Mouse (Mus musculus): Measurements from ENCODE around the gene Hvcn1. TPM values are rescaled to one million over a fixed set of nuclear protein-coding genes. Genes with fewer than 3 reads are reported as not detected.

Gene Hvcn1
- total RNA-seq, 2 experiments from 2014 or later: 0.84 to 1.2 TPM

DNA sequence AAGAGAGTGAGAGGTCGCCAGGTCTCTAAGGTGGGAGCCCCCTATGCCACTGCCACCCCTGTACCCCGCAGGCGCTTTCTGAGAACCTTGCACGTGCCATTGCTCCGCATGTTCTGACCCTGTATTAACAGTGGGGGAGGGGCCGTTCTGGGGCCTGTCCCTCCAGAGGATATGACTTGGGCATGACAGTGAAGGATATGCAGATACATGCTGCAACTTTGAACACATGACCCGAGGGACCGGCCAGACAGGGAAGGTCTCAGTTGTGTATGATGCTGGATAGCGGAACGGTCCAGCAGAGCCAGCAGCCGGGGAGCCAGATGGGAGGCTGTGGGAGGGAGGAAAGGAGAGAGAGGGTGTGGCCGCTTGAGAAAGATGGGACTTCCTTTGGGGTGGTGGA, 27.1 kb downstream of the Hvcn1 start:
- DNase-seq: peak; percentile 28
- intact Hi-C loops (cut with DNase I): no loop called here

DNA sequence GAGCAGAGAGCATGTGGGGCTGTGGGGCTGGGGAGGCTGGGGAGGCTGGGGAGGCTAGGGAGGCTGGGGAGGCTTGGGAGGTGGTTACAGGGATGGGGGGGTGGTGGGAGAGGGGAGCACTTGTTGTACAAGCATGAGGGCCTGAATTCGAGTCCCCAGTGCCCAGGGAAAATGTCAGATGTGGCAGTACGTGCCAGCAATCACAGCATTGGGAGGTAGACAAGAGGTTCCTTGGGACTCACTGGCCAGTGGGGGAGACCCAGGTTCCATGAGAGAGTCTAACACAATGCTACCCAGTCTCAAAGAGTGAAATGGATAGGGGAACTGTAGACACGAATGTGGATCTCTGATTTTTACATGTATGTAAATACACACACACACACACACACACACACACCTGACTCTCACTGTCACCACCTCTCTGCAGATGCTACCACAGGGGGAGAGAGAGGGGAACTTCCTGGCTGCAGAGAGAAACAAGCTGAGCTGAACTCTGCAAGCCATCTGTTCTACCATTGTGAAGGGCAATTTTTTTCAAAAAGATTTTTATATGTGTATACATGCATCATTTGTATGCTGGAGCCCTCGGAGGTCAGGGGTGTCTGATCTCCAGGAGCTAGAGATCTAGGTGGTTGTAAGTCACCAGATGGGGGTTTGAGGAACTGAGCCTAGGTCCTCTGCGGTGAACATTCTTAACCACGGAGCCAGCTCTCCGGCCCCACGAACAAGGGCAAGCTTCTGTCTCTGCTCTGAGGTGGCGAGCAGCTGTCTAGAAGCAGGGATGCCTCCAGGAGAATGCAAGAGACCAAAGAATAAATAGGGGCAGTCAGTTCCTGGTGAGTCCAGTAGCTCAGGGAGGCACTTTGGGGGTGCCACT, 28.0 kb downstream of the Hvcn1 start:
- intact Hi-C loops (cut with DNase I): no loop called here

DNA sequence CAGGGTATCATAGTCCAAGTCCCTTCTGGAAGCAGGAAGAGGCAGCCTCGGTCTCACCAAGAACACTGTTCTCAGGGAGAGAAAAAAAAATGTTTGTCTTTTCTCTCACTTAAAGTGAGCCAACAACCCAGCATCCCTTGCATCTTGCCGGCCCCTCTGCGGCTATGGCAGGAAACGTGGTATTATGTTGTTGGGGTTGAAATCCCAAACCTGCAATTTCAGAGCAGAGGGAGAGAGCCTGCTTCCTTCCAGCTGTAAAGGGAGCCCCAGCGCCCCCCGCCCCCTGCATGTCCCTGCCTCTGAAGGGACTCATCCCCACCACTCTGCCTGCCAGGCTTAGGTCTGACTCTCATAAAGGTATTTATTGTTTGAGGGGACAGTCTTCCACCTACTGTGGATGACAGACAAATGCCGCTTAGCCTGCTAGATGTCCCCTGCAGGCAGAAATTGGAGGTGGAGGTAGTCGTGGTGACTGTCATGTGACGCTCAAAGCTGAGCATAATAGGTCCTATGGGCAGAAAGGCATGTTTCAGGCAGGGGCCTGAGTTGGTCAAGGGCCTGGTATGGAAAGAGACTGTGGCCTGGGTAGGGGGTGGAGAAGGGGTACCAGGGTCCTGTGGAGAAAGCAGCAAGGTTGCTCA, 28.7 kb downstream of the Hvcn1 start:
- no peak for DNase-seq
- intact Hi-C loops (cut with DNase I): no loop called here

More for the DNA sequence above, 28.0 kb downstream of the Hvcn1 start:
- DNase-seq: no peak

DNA sequence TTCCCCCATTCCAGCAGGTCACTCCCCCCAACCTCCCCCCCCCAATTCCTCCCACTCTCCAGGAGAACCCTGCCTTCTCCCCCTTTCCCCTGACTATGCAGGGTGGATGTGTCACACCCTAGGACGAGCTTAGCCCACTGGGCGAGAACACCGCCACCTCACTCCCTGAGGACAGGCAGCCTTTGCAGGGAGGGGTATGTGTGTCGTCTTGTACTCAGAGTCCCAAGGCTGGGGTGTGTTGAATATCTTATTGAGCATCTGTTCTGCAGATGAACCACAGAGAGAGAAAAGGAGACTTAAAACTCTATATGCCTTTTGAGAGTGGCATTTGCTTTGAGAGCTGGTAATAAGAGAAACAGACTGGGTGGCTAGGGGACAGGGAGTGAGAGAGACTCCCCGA, 30.6 kb downstream of the Hvcn1 start:
- intact Hi-C loops (cut with DNase I): no loop called here
- no peak for DNase-seq

DNA sequence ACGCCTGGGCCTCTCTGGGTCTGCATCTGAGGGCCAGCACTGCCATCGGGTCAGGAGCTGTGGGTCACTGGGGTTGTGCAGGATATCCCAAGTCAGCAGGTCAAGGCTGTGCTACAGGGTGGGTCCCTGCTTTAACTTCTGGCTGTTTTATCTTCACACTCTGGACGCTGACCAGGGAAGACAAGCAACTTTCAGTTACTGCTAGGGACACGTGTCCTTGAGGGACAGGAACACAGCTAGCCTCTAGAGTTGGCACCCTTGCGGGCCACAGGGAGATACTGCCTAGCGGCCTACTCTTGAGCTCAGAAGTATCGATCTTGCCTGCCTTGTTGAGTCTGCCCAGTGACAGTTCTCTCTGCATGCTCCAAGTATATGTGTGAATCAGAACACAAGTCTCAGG, 33.0 kb downstream of the Hvcn1 start:
- intact Hi-C loops (cut with DNase I): loop anchor here (2.0 kb wide), 1 partner anchor 21 kb away; no protein-coding TSS in a partner anchor
- DNase-seq: no peak

DNA sequence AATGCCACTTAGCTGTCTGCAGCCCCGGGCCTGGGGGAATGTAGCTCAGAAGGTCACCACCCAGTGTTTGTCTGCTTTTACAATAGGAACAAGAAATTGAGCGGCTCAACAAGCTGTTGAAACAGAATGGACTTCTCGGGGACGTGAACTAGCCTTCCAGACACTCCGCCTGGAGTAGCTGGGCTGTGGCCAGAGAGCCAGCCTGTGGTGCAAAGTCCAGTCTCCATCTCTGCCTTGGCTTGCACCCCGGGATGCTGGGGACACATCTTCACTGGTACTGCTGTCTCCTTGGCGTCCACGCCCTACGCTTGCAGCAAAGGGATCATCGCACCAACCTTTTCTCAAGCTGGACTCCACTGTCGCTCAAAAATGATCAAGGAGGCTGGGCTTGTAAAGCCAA, 33.9 kb downstream of the Hvcn1 start:
- DNase-seq: peak; percentile 31
- intact Hi-C loops (cut with DNase I): loop anchor here (2.0 kb wide), 1 partner anchor 20 kb away; no protein-coding TSS in a partner anchor

DNA sequence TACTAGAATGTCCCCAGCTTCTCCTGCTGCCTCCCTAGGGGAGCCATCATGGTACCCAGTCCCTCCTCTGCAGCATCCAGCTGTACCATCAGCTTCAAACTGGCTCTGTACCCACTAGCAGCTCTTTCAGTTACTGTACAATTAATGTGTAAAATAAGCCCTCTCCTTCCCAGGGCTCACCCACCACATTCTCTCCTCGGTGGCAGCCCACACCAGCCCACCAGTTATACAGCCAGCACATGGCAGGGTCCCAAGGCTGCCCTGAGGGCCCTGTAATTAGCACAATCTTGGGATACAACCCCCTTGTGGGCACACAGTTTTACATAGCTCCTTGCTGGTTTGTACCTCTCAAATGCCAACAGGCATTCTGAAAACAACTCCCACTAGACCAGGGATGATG, 34.4 kb downstream of the Hvcn1 start:
- intact Hi-C loops (cut with DNase I): loop anchor here (2.0 kb wide), 1 partner anchor 20 kb away; no protein-coding TSS in a partner anchor
- no peak for DNase-seq

DNA sequence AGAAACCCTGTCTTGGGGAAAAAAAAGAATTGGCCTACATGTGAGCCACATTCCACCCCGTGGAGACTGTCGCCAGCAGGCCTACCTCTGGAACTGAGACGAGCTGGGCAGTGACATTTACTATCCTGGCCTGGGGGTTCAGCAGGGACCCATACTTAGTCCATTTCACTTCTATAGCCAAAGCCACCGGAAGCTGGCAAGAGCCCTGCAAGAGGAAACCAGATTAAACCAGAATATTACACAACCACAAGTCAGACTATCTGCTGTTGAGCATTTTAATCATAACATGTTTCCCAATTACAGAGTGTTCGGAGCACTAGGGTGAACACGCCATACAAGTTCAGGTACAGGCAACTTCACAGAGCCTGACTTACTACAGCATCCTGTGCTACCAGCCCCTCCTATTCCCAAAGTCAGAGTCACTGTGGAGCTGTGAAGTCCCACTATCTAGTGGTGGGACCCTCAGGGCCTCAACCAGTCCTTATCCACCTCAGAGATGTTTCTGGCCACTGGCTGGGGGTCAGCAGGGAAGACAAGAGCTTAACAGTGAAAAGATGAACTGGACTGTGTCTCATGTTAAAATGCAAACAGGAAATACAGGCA, 36.0 kb downstream of the Hvcn1 start:
- DNase-seq: no peak
- intact Hi-C loops (cut with DNase I): no loop called here

DNA sequence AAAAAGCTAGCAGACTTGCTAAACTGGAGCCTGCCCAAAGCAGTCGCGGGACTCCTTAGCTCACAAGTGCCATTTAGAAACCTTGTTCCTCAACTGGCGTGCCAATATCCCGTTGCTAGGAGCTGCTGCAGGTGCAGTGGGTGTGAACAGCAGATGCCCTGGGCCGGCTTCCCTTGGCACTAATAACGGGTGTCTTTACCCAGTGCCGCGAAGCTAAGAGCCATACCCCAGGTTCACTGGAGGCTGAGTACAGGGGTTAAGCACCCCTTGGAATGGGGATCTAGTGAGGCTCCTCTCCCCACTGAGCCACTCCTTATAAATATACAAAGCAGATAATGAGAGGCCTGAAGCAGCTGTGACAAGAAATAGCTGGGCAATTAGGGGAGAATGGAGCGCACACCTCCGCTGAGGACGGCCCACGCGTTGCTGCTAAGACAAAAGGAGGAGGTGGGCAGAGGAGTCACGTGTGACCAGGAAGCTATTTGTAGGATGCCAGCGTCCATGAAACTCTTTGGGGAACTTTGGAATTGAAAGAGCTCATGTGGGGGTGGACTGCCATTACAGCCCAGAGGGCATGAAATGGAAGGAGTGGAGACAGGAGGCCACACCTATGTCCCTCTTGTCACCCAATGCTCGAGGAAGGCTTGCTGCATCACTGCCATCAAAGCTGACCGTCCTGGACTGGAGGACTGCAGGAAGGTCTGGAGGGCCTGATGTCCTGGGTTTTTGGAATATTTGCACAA, 37.3 kb downstream of the Hvcn1 start:
- intact Hi-C loops (cut with DNase I): no loop called here
- peak; percentile 43 for DNase-seq

DNA sequence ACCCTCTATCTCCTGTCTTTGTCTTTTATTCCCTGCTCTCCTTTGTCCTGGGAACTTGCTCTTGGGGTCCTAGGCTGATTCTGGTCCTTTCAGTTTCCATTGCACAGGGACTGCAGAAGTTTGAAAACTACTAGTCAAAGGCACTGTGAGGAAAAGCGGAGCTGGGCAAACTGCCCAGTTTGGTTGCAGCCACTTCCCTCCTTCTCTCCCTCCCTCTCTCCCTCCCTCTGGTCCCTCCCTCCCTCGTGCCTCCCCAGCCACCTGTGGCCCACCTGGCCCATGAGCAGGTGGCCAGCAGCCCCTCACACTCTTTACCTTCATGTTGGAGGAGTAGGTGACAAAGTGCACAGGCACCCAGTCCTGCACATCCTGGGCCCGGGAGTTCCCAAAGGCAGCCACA, 38.6 kb downstream of the Hvcn1 start:
- peak; percentile 43 for DNase-seq
- intact Hi-C loops (cut with DNase I): no loop called here

DNA sequence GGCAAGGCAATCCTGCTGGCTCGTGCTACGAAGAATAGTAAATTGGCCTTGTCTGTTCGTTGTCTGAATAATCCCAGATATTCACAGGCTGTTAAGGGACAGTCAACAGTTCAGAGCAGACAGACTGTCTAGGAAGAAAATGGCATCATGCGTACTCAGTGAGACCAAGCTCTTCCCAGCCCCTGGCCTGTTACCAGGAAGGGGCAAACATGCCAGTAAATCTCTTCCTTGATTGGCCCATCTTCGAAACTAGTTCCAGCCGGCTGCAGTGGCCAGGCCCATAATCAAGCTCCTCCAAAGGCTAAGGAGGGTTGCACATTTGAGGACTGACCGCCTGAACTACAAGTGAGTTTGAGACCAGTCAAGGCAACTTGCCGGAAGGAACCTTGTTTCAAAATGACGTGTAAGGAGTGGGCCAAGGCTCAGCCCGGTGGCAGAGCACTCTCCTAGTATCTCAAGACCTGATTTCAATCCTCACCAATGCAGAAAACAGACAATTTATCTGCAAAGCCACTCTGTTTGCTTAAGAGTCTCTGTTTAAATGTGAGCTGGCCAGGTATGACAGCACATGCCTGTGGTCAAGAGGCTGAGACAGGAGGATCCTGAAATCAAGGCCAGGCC, 40.1 kb downstream of the Hvcn1 start:
- DNase-seq: no peak
- intact Hi-C loops (cut with DNase I): no loop called here

DNA sequence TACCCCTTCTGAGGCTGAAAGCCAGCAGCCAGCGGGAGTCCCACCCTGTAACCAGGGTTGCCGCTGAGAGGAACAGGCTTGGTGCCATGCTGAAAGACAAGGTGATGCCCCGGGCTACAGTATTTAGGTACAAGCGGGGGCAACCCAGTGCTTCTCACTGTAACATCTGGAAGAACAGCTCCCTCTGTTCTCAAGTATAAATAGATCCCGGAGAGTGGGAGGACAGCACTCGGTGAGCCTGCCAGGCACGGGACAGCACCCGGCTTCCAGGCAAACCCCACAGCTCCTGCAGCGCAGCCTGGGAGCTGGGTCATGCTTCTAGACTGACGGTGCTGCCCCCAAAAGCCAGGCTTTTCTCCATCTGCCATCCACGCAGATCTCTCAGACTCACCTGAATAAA, 40.9 kb downstream of the Hvcn1 start:
- intact Hi-C loops (cut with DNase I): no loop called here
- no peak for DNase-seq

DNA sequence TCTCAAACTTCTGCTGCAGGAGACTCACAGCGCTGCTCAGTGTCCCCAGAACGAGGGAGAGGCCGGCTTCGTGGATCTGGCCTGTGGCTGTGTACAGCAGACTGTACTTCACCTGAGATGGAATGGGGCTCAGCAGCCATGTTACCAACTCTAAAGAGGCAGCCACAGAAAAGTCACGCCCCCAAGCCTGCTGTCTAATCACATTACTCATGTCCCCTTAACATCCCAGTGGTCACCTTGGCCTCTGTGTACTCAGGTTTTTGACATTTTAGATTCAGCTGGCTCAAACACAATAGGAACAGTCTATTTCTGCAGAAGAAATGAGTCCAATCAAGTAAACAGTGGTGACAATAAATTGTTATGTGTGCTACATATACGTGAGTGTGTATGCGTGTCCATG, 41.3 kb downstream of the Hvcn1 start:
- intact Hi-C loops (cut with DNase I): no loop called here
- DNase-seq: no peak

DNA sequence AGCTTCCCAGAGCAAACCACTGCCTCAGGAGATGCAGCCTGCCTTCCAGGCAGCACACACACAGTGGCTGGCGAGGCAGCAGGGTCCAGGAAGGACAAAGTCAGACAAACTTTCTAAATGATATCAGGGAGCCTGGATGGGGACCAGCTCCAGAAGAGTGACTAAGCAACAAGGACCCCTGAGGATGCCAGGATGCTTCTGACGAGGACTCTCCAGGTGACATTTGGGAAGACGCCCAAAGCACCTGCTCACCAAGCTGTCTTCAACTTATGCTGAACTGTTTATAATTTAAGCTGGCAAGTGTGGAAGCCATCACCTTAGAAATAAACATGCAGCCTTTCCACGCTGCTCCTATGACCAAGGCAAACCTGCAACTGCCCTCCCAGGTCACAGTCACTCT, 42.7 kb downstream of the Hvcn1 start:
- intact Hi-C loops (cut with DNase I): no loop called here
- DNase-seq: no peak

DNA sequence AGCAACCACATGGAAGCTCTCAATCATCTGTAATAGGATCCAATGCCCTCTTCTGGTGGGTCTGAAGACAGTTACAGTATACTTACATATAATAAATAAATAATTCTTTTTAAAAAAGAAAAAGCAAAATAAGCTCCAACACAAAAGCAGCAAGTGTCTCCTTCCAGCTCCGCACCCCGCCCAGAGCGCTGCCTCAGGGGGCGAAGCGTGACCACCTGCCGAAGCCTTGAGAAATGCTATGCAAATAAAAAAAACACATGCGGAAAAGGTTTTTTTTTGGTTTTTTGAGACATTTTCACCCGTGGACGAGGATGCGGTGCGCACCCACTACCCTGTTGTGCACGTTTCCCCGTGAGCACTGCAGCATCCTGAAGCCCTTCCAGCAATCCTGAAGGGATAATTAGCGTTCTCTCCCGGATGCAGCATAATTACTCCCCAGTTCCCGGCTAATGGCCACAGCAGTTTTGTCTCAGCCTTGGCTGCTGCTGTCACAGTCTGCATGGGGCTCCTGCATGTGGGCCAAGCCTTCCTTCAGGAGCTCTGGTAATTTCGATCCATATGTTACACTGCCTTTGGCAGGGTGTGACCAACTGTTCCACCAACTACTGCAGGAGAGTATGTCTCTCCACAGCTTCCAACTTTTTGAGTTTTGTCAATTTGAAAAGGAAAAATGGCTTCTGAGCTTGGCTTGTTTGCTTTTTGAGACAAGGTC, 45.4 kb downstream of the Hvcn1 start:
- no peak for DNase-seq
- intact Hi-C loops (cut with DNase I): no loop called here

DNA sequence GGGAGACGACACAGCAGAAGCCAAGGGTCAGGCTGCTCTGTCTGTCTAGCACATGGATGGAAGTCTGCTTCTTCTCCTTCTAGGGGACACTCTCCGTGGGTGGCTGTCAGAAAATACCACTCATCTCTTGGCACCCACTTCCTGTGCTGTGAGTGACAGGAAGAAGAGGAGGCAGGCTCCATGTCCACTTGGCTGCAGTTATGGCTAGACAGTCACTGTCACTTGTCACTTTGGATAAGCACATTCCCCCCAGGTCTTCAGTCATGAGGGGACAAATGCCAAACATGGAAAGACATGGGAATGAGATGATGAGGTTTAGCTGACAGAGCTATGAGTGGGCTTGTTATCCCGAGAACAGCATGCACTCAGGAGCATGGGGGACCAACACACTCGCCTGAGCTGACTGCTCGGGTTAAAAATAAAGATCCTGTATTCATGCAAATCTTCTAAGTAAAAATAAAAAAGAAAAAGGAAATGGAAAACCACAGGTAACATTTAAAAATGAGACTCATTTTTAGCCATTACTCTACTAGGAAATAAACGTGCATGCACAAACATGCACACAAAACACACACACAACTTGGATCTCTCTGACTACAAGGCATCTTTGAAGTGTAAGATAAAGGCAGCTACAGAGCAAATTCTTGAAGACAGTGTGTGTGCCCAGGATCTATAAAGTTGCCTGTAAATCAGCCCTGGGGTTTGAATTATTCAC, 51.6 kb downstream of the Hvcn1 start:
- intact Hi-C loops (cut with DNase I): loop anchor here (5.0 kb wide), 1 partner anchor 459 kb away; no protein-coding TSS in a partner anchor
- DNase-seq: no peak

DNA sequence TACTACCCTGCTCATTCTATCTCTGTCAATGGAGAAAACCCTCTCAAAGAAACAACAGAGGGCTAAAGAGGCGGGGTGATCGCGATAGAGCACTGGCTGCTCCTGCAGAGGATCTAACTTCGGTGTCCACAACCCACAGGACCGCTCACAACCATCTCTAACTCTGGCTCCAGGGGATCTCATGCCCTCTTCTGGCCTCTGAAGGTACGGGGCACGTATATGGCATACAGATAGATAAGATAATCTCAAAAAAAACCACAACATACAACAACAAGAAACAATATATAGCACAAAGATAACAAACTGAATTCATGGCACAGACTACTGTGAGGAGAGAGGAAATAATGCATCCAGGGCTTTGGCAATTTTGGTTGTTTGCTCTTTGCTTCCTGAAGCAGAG, 55.5 kb downstream of the Hvcn1 start:
- intact Hi-C loops (cut with DNase I): no loop called here

DNA sequence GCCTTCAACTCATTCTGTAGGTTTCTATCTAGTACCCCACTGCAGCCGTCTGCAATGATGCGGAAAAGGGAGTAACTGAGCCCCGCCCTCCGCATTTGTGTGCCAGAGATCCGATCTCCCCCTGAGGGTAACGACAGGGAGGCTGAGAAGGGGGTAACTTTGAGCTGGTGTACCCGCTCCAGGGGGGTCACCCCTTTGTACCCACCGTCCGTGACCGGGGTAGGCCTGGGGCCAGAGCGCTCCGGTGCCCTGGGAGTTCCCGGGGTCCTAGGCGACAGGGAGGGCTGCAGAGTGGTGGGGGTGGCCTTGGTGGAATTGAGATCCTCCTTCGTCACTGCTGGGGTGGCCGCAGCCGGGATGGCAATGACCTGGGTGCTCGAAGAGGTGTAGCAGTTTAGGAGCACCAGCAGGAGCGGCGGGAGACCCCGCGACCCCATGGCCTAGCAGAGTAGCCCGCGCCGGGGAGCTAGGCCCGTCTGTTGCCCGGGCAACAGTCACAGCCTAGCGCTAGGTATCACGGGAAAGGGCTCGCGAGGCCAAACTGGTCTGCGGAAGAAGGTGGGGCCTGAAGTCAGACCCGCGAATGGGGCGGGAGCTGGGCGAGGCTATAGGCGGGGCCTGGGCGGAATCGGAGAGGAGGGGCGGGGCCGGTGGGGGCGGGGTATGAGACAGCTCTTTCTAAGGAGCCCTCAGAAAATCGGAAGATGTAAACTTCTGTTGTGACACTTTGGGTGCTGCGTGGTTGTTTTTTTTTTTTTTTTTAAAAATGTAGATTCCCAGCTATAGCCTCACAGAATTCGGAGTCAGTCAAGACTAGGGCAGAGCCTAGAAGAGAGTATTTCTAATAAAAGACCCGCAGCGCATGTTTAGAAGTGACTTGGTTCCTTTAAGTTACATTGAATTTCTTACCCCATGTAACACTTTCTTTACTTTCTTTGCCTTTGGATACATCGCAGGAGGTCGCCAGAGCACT, 57.6 kb downstream of the Hvcn1 start, which contains the start of gene Tctn1:
Tctn1 (minus strand) TSS at position 528 of the 973 bp plus-strand sequence.
- DNase-seq: peak; percentile 95
- intact Hi-C loops (cut with DNase I): no loop called here

More for the DNA sequence above, 55.5 kb downstream of the Hvcn1 start:
- no peak for DNase-seq

All from left cerebral cortex, postnatal 4 days (tissue).